Comparison of ENCODE assay signal across 8 mouse cellular contexts in genomic region chr6:134927595-134928095, GRCm38 (mm10). TPM values are rescaled to one million over a fixed set of nuclear protein-coding genes. Genes with fewer than 3 reads are reported as not detected.
A peak's percentile ranks its signal among the peaks of the same experiment; 100 is the strongest.
DNase-seq lines count a peak whose midpoint lies in the region; ATAC-seq and TF ChIP-seq lines count a peak whose summit lies in the region.

No protein-coding gene starts in this region.

- peak overlapping the region; percentile 98 for H3K27ac ChIP-seq in heart, embryonic 12.5 days (ENCODE audit: poor library complexity, severe bottlenecking)
- H3K27ac ChIP-seq in forebrain, embryonic 16.5 days (ENCODE audit: low read length), result peak overlapping the region; percentile 99
- peak overlapping the region; percentile 100 for H3K27ac ChIP-seq in liver, embryonic 16.5 days (ENCODE audit: low read length)

- H3K4me3 ChIP-seq in heart, embryonic 12.5 days, result peak overlapping the region; percentile 72
- peak overlapping the region; percentile 77 for H3K4me3 ChIP-seq in G1E (ENCODE audit: low read depth, low read length)
- peak overlapping the region; percentile 68 for H3K4me3 ChIP-seq in forebrain, embryonic 16.5 days (replicated peaks; ENCODE audit: low read length)
- H3K4me3 ChIP-seq in liver, embryonic 16.5 days (ENCODE audit: low read depth, low read length), result peak overlapping the region; percentile 86

- intact Hi-C loops in heart, postnatal 25 days (cut with DNase I), result loop anchor here (1.0 kb wide), 1 partner anchor 54 kb away; the partner anchor contains the start of gene Apold1

- peaks cover 6% of the 10 kb centered on the region; the same call in 1 of the 2 replicates for H3K36me3 ChIP-seq in heart, embryonic 12.5 days
- peaks cover 18% of the 10 kb centered on the region for H3K36me3 ChIP-seq in G1E (replicated peaks)
- H3K36me3 ChIP-seq in forebrain, embryonic 16.5 days (ENCODE audit: control insufficient read depth, insufficient read depth), result no peaks in the 10 kb centered on the region
- H3K36me3 ChIP-seq in liver, embryonic 16.5 days (ENCODE audit: control insufficient read depth, insufficient read depth), result peaks cover 13% of the 10 kb centered on the region

- no peaks in the 10 kb centered on the region for H3K9me3 ChIP-seq in heart, embryonic 12.5 days (replicated peaks)
- no peaks in the 10 kb centered on the region for H3K9me3 ChIP-seq in G1E (replicated peaks)
- H3K9me3 ChIP-seq in forebrain, embryonic 16.5 days (ENCODE audit: control insufficient read depth, low read length), result no peaks in the 10 kb centered on the region
- no peaks in the 10 kb centered on the region for H3K9me3 ChIP-seq in liver, embryonic 16.5 days (replicated peaks; ENCODE audit: control insufficient read depth, low read length)

- ATAC-seq in heart, embryonic 12.5 days (ENCODE audit: insufficient number of reproducible peaks, low FRiP score), result no peak
- no peak for ATAC-seq in G1E (ENCODE audit: extremely low read depth, insufficient number of reproducible peaks, low FRiP score, poor library complexity, severe bottlenecking)
- ATAC-seq in forebrain, embryonic 16.5 days, result peak; percentile 2
- no peak for ATAC-seq in liver, embryonic 16.5 days (ENCODE audit: low read depth)

- no peak for TF ChIP-seq CTCF in G1E (IDR thresholded peaks at IDR 0.05; ENCODE audit: low read depth, low read length)

- H3K4me1 ChIP-seq in heart, embryonic 12.5 days (replicated peaks), result peaks cover 34% of the 10 kb centered on the region
- peaks cover 54% of the 10 kb centered on the region for H3K4me1 ChIP-seq in G1E (ENCODE audit: insufficient read depth, low read depth, low read length)
- H3K4me1 ChIP-seq in forebrain, embryonic 16.5 days (replicated peaks; ENCODE audit: control insufficient read depth, insufficient read depth, low read length), result peaks cover 42% of the 10 kb centered on the region
- H3K4me1 ChIP-seq in liver, embryonic 16.5 days (ENCODE audit: control insufficient read depth, low read depth, low read length), result peaks cover 36% of the 10 kb centered on the region

- 2% methylated on average over 13 of the region's 13 CpGs for WGBS in heart, embryonic 12.5 days
- 0% methylated on average over 13 of the region's 13 CpGs for WGBS in forebrain, embryonic 16.5 days
- under 1% methylated on average over 13 of the region's 13 CpGs for WGBS in liver, embryonic 16.5 days (ENCODE audit: insufficient replicate concordance)

- H3K27me3 ChIP-seq in heart, embryonic 12.5 days (replicated peaks), result no peaks in the 10 kb centered on the region
- no peaks in the 10 kb centered on the region for H3K27me3 ChIP-seq in G1E (ENCODE audit: insufficient read depth, low read length)
- H3K27me3 ChIP-seq in forebrain, embryonic 16.5 days (replicated peaks; ENCODE audit: control insufficient read depth, insufficient read depth, low read length), result no peaks in the 10 kb centered on the region
- H3K27me3 ChIP-seq in liver, embryonic 16.5 days (ENCODE audit: control insufficient read depth, insufficient read depth, low read depth, low read length), result no peaks in the 10 kb centered on the region

- H3K4me2 ChIP-seq in heart, embryonic 12.5 days, result peak overlapping the region; percentile 91
- H3K4me2 ChIP-seq in forebrain, embryonic 16.5 days (ENCODE audit: low read length), result peak overlapping the region; percentile 94
- H3K4me2 ChIP-seq in liver, embryonic 16.5 days (ENCODE audit: low read depth, low read length), result peak overlapping the region; percentile 99

- H3K9ac ChIP-seq in heart, embryonic 12.5 days, result peak overlapping the region; percentile 92
- H3K9ac ChIP-seq in forebrain, embryonic 16.5 days (replicated peaks; ENCODE audit: low read depth, low read length), result peak overlapping the region; percentile 83
- peak overlapping the region; percentile 94 for H3K9ac ChIP-seq in liver, embryonic 16.5 days (ENCODE audit: low read depth, low read length)

- no peak for DNase-seq in heart, postnatal 25 days (ENCODE audit: low spot score)
- no peak for DNase-seq in G1E (ENCODE audit: low spot score)
- no peak for DNase-seq in right cerebral cortex, postnatal 10 days (ENCODE audit: low spot score in 2 of 2)
- no peak for DNase-seq in adrenal gland, postnatal 36 days
- no peak for DNase-seq in layer of hippocampus, postnatal 25 days (ENCODE audit: extremely low spot score in 1 of 2, low spot score in 1 of 2)

RNA-seq across cellular contexts. Expression of gene Cdkn1b, which starts 7.4 kb away (rescaled TPM):
- polyA plus RNA-seq in heart, embryonic 12.5 days (2016; fragmentation: Nextera tagmentation; extraction: Ambion mirVana), result 16.8 and 17.4 TPM in 2 replicates
- total RNA-seq in heart, postnatal 25 days (2021), result 10 to 100 TPM; 40.3 to 49.5 TPM
- total RNA-seq in G1E (2014; fragmentation: Nextera tagmentation) (88.0 and 88.8 TPM in 2 replicates), G1E (2017) (79.3 and 87.1 TPM in 2 replicates)
- 34.6 and 34.8 TPM in 2 replicates for polyA plus RNA-seq in G1E (2012)
- 39.4 and 50.8 TPM in 2 replicates for polyA plus RNA-seq in forebrain, embryonic 16.5 days (2015; fragmentation: Nextera tagmentation; extraction: Ambion mirVana)
- 11.7 and 17.4 TPM in 2 replicates for polyA plus RNA-seq in liver, embryonic 16.5 days (2015; fragmentation: Nextera tagmentation; extraction: Ambion mirVana)
- total RNA-seq in adrenal gland, postnatal 36 days (2021), result 10 to 100 TPM; 35.3 to 74.4 TPM
- total RNA-seq in layer of hippocampus, postnatal 25 days (2021), result 10 to 100 TPM; 51.3 to 51.5 TPM

RNA-seq across cellular contexts. Expression of gene Gpr19, which starts 29.3 kb away (rescaled TPM):
- 9.0 and 10.2 TPM in 2 replicates for polyA plus RNA-seq in heart, embryonic 12.5 days (2016; fragmentation: Nextera tagmentation; extraction: Ambion mirVana)
- total RNA-seq in heart, postnatal 25 days (2021), result 1 to 10 TPM; 3.3 to 5.1 TPM
- total RNA-seq in G1E (2014; fragmentation: Nextera tagmentation) (22.5 and 25.0 TPM in 2 replicates), G1E (2017) (11.2 and 11.7 TPM in 2 replicates)
- 2.3 and 3.5 TPM in 2 replicates for polyA plus RNA-seq in G1E (2012)
- 44.4 and 48.9 TPM in 2 replicates for polyA plus RNA-seq in forebrain, embryonic 16.5 days (2015; fragmentation: Nextera tagmentation; extraction: Ambion mirVana)
- polyA plus RNA-seq in liver, embryonic 16.5 days (2015; fragmentation: Nextera tagmentation; extraction: Ambion mirVana), result 5.7 and 6.4 TPM in 2 replicates
- total RNA-seq in adrenal gland, postnatal 36 days (2021), result 1 to 10 TPM; 5.7 to 6.9 TPM
- total RNA-seq in layer of hippocampus, postnatal 25 days (2021), result 10 to 100 TPM; 25.2 to 28.3 TPM

RNA-seq across cellular contexts. Expression of gene Apold1, which starts 53.9 kb away (rescaled TPM):
- polyA plus RNA-seq in heart, embryonic 12.5 days (2016; fragmentation: Nextera tagmentation; extraction: Ambion mirVana), result 5.4 and 5.8 TPM in 2 replicates
- 1 to 10 TPM; 7.0 to 8.2 TPM for total RNA-seq in heart, postnatal 25 days (2021)
- total RNA-seq in G1E (2014; fragmentation: Nextera tagmentation) (0.83 and 1.5 TPM in 2 replicates), G1E (2017) (0.98 and 0.99 TPM in 2 replicates)
- 0.16 and 0.19 TPM in 2 replicates for polyA plus RNA-seq in G1E (2012)
- 4.2 and 4.8 TPM in 2 replicates for polyA plus RNA-seq in forebrain, embryonic 16.5 days (2015; fragmentation: Nextera tagmentation; extraction: Ambion mirVana)
- polyA plus RNA-seq in liver, embryonic 16.5 days (2015; fragmentation: Nextera tagmentation; extraction: Ambion mirVana), result 2.0 and 2.3 TPM in 2 replicates
- total RNA-seq in adrenal gland, postnatal 36 days (2021), result 1 to 10 TPM; 4.5 to 5.5 TPM
- 1 to 10 TPM; 2.5 to 2.8 TPM for total RNA-seq in layer of hippocampus, postnatal 25 days (2021)
